Mouse (Mus musculus): Measurements from ENCODE around the gene Dnal4.

Gene Dnal4

DNA sequence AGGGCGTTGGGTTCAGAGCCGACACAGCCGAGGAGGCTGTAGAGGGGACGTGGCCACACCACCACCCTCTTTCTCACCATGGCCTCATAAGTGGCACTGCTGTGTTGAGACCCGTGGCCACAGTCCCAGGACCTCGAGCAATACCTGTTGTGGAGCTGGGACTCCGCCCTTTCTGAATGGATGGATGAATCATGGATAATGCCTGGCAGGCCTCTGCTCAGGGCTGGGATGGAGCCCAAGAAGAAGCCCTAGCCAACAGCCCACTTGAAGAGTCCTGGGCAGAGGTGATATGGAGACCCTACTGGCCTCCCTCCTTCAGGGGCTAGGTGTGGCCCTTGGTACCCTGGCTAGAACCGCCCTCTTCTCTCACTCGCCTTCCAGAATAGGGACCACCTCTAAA lies 14.6 kb downstream of the Dnal4 start:
- DNase-seq, result no peak

GRCm38 (mm10) chr15:79760956-79761355 lies 16.7 kb downstream of the Dnal4 start:
- no peak for DNase-seq

GRCm38 (mm10) chr15:79757118-79757517 lies 20.5 kb downstream of the Dnal4 start:
- no peak for DNase-seq

- peak; percentile 42 for DNase-seq
Measured at GRCm38 (mm10) chr15:79755977-79756625, 21.5 kb downstream of the Dnal4 start.

DNA sequence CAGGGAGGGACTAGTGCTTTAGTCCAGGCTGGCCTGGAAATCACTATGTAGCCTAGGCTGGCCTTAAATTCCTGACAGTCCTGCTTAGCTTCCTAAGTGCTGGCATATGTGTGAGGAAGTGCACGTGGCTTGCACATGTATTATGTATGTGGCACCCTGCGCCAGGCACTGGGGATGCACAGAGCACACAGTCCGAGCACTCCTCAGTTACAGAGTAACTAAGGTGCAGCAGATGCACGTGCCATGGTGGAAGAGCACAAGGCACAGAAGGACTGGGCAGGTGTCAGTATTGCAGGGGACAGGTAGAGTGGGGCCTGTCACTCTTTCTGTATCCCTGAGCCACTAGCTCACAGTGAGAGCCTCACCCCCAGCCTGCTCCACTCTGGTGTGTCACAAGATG lies 22.5 kb downstream of the Dnal4 start:
- no peak for DNase-seq

- no peak for DNase-seq
Measured at GRCm38 (mm10) chr15:79753873-79754272, 23.8 kb downstream of the Dnal4 start.

DNA sequence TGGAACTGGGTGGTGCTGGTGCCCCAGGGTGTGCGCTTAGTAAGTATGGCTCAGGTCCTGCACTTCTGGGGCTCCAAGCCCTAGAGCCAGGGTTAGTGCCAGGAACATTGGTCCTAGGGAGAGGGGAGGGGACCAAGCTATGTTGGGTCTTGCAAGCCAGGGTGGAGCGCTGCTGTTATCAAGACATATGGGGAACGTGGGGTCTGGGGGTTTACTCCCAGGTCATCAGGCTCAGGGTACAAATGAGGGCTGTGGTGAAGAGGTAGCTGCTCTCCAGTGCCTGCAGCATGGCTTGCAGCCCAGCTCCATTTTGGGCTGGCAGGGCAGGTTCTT lies 24.3 kb downstream of the Dnal4 start:
- no peak for DNase-seq

DNA sequence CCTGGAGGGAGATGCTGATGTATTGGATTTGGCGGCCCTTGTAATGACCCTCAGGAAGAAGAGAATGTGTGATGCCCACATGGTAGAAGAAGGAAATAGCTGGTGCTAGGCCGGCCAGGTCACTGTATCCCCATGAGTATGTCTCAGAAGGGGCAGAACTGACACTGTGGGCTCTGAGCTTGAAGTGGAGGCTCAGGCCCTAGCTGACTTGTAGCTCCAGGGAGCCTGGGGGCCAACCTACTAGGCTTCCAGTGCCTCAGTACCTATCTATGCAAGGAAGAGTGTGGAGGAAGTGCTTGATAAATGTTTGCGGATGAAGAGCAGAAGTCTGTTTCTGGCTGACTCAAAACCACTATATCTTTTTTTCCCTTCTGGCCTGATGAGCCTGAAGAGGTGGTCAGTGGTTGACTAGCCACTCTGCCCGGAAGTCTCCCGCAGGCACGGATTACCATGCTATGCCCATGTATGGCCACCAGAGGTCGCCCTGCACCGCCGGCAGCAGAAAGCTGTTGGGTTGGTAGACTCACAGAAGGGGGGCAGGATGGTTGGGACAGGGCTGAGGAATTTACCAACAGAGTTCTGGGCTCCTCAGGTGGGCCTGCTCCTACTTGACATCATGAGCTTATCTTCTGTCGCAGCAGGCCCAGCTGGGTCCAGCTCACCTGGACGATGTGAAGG lies 24.8 kb downstream of the Dnal4 start:
- DNase-seq, result peak; percentile 88

DNA sequence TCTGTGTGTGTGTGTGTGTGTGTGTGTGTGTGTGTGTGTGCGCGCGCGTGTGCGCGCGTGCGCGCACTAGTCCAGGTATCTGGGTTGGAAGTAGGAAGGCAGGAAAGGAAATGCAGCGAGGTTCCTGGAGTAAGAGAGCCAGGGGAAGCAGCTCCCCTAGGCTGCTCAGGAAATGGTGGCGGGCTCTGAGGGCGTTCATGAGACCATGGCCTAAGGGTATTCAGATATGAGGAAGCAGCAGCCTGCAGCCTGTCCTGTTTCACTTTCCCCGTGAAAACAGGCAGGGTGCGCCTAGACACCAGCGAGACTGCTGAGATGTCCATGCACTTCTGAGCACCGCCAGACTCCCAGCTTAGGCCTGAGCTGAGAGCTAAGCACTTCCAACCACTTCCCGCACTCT lies 25.9 kb downstream of the Dnal4 start:
- no peak for DNase-seq

DNA sequence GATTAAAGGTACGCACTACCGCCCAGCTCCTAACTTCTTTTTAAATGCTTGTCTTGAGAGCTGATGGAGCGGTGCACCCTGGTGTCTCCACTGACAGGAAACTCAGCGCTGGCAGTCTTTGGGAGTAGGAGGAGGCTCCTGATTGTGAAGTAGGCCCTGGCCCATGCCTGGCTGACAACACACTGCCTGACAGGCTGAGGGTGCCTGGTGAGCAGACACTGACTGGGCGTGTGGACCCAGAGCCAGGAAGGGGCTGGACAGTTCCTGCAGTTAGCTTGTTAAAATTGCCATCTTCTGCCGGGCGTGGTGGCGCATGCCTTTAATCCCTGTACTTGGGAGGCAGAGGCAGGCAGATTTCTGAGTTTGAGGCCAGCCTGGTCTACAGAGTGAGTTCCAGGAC lies 27.4 kb downstream of the Dnal4 start:
- DNase-seq, result peak; percentile 82

DNA sequence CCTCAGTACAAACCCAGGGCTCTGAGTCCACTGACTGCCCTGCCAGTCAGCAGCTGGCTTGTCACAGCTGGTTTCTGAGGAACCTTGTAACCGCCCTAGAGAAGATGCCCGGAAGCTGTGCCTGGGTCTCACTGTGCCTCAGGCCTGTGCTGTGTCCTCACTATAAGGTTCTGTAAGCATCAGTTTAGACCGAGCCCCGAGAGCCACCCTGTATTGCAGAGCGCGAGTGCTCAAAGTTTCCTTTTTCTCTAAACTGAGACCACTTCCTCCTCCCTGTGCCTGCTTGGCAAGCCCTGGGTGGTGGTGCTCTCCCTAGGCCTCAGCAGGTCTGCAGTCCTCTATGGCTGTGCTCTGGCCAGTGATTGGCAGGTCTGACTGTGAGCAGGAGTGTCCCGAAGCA lies 28.5 kb downstream of the Dnal4 start:
- no peak for DNase-seq

- DNase-seq, result peak; percentile 42
Measured at GRCm38 (mm10) chr15:79747998-79748397, 29.7 kb downstream of the Dnal4 start.

GRCm38 (mm10) chr15:79745883-79746282 lies 31.8 kb downstream of the Dnal4 start:
- no peak for DNase-seq

DNA sequence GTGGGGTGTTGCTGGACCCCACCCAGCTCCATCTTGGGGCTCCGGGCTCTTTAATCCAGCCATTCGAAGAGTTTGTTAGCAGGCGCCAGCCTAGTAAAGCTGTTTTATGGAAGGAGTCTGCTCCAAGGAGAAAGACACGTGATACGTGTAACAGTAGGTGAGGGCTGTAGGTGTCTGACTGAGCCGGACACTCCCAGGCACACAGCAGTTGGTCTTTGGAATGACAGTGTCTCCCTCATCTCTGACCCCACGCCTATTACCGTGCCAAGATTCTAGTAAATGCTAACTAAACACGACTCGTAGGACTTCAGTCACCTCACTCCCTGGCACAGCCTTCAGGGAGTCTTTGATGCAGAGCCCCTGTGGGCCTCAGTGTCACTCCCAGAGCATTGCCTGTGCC lies 32.3 kb downstream of the Dnal4 start:
- no peak for DNase-seq

GRCm38 (mm10) chr15:79744742-79745141 lies 32.9 kb downstream of the Dnal4 start:
- DNase-seq, result no peak

DNA sequence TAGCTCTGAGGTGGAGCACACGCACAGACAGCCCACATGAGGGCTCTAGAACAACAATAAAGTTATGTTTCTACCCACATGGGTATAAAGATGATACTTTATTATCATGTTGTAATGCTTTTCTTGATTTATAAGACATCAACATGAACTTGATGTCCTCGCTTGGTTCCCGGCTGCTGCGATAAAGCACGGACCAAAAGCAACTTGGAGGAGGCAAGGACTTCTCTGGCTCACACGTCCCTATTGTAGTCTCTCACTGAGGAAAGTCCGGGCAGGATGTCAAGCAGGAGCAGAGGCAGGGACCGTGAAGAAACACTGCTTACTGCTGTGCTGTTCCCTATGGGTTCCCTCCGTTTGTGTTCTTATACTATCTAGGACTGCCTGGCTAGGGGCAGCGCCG lies 33.6 kb downstream of the Dnal4 start:
- DNase-seq, result no peak

DNA sequence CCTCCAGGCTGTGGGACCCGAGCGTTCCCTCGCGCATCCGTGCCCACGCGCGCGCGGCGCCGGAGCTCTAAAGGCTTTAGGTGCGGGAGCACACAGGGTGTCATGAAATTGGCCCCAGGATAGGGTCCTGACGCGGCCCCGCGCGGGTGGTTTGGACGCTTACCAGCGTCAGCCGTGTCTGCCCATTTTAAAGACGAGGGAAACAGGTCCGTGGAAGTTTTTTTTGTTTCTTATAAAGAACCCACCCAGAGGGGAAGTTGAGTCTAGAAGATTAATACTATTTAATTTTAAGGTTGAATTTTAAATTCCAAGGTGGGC lies 35.0 kb downstream of the Dnal4 start:
- no peak for DNase-seq

DNA sequence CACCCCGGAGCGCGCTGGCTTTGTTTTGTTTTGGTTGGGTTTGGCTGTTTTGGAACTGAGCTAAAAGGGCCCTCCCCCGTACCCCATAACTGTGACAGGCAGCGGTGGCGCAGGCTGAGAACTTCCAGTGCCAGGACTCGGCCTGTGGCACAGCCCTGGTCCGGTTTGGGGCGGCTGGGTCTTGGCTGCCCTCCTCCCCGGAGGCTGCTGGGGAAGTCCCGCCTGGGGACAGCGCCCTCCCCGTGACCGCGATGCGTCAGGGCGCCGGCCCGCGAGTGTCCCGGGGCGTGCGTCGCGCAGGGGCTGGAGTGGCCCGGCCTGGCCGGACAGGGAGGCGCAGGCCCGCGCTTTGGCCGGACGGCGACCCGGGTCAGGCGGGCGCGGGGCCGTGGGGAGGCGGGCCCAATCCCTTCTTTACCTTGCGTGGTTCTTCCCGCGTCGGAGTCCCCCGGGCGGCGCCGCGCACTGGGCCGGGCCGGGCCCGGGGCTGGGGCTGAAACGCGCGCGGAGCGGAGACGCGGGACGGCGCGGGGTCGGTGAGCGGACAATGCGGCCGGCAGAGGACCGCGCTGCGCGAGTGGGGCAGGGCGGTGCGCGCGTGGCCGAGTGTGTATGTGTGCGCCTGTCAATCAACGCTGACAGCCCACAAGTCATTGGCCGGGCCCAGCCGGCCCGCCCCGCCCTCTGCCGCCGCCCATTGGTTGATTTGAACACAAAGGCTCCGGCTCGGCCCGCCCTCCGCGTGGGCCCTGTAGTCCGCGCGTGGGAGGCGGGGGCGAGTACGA lies 35.5 kb downstream of the Dnal4 start, which contains the start of gene Sun2:
Gene Sun2, minus strand, starts transcription at position 616 of the 785 bp plus-strand sequence.
- peak; percentile 97 for DNase-seq

DNA sequence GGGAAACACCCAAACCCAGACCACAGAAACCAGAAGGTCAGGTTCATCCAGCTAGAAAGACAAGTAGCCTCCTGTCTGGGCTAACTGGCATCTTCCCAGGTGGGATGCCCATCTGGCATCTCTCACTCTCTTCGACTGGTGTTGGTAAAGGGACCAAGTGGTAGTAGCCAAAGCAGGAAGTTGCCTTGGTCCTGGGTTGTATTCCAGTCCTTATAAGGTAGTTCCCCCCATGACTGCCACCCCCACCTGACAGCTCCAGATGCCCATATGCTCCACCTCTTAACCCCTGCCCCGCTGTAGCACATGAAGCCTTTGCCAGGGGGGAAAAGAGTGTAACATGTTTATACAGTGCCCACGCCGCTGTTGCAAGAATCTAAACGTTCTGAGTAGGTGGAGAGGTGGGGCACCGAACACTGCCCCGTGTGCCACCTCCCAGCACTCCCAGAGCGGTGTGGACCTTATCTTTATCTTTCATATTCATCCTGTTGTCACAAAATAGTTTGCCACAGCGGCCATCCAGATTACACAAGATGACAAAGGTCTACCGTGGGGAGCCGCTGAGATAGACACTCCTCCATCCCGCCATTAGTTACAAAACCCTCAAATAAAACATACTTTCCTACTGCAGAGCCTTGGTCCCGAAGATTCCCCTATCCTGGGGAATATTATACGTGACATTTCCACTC lies 36.3 kb downstream of the Dnal4 start:
- peak; percentile 62 for DNase-seq

DNA sequence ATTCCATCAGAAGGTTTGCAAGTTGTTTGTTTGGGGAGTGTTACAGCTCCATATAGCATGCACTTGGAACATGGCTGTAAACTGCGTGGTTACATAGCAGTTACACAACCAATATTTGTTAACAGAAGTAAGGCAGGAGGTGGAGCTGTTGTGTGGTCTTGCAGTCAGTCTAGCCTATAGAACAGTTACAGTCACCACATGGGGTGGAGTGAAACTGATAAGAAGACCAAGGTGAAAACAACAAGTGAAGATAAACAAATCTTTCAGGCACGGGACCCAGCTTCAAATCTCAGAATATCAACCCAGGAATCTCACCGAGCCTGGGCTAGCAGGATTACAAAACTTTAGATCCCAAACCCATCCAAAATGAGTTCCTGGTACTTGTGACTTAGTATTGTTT lies 36.9 kb downstream of the Dnal4 start:
- DNase-seq, result no peak

DNA sequence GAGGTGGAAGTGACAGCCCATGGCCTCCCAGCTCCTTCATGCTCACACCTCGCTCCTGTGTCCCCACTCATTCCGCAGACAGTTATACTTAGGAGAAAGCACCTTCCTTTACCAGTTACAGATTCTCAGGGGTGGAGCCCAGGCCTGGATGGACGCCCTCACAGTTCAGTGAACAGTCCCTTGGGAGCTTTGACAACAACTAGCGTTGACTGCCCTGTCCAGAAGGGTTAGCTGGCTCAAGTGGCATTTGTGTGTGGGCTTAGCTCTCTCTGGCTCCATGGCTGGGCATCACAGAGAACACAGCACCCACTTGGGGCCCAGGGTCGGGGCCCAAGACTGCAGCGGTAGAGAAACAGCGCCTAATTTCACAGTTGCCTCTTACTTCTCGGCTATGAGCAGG lies 43.3 kb downstream of the Dnal4 start:
- no peak for DNase-seq

DNA sequence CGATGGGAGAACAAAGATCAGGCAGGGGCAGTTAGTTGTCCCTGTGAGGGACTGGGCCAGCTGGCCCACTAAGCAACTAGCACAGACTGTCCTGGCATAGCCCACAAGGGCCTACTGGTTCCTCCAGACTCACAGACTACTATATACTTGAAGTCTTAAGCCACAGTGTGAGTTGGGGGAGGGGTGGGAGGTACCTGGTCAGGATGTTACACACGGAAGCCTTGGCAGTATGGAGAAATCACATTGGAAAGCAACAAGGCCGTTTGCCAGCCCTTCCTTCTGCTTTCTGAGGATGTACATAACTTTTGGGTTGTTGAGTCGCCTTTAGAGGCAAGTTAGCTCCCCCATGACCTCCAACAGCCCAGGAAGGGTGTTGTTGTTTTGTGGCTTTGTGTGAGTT lies 44.0 kb downstream of the Dnal4 start:
- no peak for DNase-seq

DNA sequence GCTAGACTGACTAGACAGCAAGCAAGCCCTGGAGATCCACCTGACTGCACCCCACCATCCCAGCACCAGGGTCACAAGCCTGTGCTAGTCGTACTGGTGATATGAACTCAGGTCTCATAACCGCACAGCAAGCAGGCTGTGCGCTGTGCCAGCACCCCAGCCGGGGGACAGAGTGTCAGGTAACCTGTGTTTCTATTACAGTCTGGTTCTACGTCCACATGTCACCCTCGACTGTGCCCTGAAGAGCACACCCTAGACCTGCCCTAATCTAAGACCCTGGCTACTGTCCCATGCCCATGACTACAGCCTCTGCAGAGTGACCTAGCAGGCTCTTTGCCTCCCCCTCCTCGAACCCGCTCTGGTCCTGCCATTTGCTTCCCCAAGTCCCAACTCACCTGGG lies 44.5 kb downstream of the Dnal4 start:
- DNase-seq, result no peak

GRCm38 (mm10) chr15:79731554-79731953 lies 46.1 kb downstream of the Dnal4 start:
- DNase-seq, result no peak
